Mouse (Mus musculus) lung, postnatal 4 days (tissue): ENCODE measurements around the gene Cdpf1.

ENCODE experiments used
- DNase-seq, 2 experiments: peaks; one replicate each; pipeline ENCODE4 v3.0.0; 2021

The Cdpf1 gene

GRCm38 (mm10) chr15:85808031-85808430 lies 3.5 kb downstream of the Cdpf1 start:
- DNase-seq: no peak

- DNase-seq: no peak
Measured at GRCm38 (mm10) chr15:85807404-85807803, 4.1 kb downstream of the Cdpf1 start.

GRCm38 (mm10) chr15:85806886-85807285 lies 4.6 kb downstream of the Cdpf1 start:
- no peak for DNase-seq

- no peak for DNase-seq
Measured at GRCm38 (mm10) chr15:85802931-85803330, 8.6 kb downstream of the Cdpf1 start.

GRCm38 (mm10) chr15:85798676-85799075 lies 12.8 kb downstream of the Cdpf1 start:
- DNase-seq: no peak

GRCm38 (mm10) chr15:85795516-85795915 lies 16.0 kb downstream of the Cdpf1 start:
- DNase-seq: no peak

- DNase-seq: peak; percentile 43 to 70
Measured at GRCm38 (mm10) chr15:85792819-85793218, 18.7 kb downstream of the Cdpf1 start.

GRCm38 (mm10) chr15:85791449-85791848 lies 20.0 kb downstream of the Cdpf1 start:
- DNase-seq: peak; percentile 13 to 49

GRCm38 (mm10) chr15:85788633-85789032 lies 22.9 kb downstream of the Cdpf1 start:
- peak in 1 of 2 experiments; percentile 27 for DNase-seq

GRCm38 (mm10) chr15:85788051-85788450 lies 23.4 kb downstream of the Cdpf1 start:
- peak in 1 of 2 experiments; percentile 9 for DNase-seq

- DNase-seq: peak in 1 of 2 experiments; percentile 10
Measured at GRCm38 (mm10) chr15:85787482-85787881, 24.0 kb downstream of the Cdpf1 start.

GRCm38 (mm10) chr15:85786711-85787110 lies 24.8 kb downstream of the Cdpf1 start:
- DNase-seq: peak in 1 of 2 experiments; percentile 12

GRCm38 (mm10) chr15:85784341-85784740 lies 27.2 kb downstream of the Cdpf1 start:
- no peak for DNase-seq

GRCm38 (mm10) chr15:85783146-85783545 lies 28.4 kb downstream of the Cdpf1 start:
- peak in 1 of 2 experiments; percentile 13 for DNase-seq

GRCm38 (mm10) chr15:85778891-85779290 lies 32.6 kb downstream of the Cdpf1 start:
- DNase-seq: peak in 1 of 2 experiments; percentile 11

- DNase-seq: peak in 1 of 2 experiments; percentile 18
Measured at GRCm38 (mm10) chr15:85776771-85777170, 34.7 kb downstream of the Cdpf1 start.

GRCm38 (mm10) chr15:85776241-85776640 lies 35.3 kb downstream of the Cdpf1 start:
- DNase-seq: peak in 1 of 2 experiments; percentile 3

GRCm38 (mm10) chr15:85775001-85775400 lies 36.5 kb downstream of the Cdpf1 start:
- DNase-seq: no peak

- peak in 1 of 2 experiments; percentile 10 for DNase-seq
Measured at GRCm38 (mm10) chr15:85774419-85774818, 37.1 kb downstream of the Cdpf1 start.

GRCm38 (mm10) chr15:85772146-85772740 lies 39.3 kb downstream of the Cdpf1 start:
- DNase-seq: no peak

GRCm38 (mm10) chr15:85771306-85772121 lies 40.0 kb downstream of the Cdpf1 start:
- DNase-seq: no peak

GRCm38 (mm10) chr15:85768991-85769390 lies 42.5 kb downstream of the Cdpf1 start:
- DNase-seq: no peak

- no peak for DNase-seq
Measured at GRCm38 (mm10) chr15:85766677-85767076, 44.8 kb downstream of the Cdpf1 start.

GRCm38 (mm10) chr15:85765022-85765421 lies 46.5 kb downstream of the Cdpf1 start:
- DNase-seq: no peak
